Comparison of ENCODE assay signal across 8 mouse cellular contexts in the genomic region with DNA sequence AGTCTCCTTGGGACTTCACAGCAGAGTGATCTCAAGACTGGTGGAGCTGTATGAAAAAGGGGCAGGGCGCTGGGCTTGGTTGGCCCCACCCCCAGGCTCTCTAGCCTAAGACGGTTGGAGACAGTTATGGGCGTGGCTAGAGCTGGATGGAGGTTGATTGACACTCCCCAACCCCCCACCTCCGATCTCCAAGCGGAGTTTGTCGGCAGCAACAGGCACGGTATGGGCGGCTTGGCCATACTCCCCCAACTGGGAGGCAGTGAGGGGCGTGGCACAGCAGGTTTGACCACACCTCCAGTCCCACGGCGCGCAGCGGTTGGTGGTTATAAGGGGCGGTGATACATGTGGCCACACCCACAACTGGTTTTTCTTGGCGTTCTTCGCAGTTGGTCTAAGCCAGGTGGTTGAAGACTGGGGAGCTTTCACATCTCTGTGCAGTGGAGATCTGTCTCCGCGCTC.
DNase-seq lines count a peak whose midpoint lies in the region.

No protein-coding gene starts in this region.

- H3K4me3 ChIP-seq in forebrain, embryonic 10.5 days = peak overlapping the region; percentile 41

- H3K27ac ChIP-seq in forebrain, embryonic 10.5 days = no peak overlapping the region; the same call in 1 of the 2 replicates

- WGBS in forebrain, embryonic 10.5 days = 8% methylated on average over 18 of the region's 18 CpGs

- peaks cover 38% of the 10 kb centered on the region for H3K27me3 ChIP-seq in forebrain, embryonic 10.5 days (ENCODE audit: poor library complexity, severe bottlenecking)

- peak; percentile 81 for DNase-seq in CD4-positive helper T cell, adult 2 months (ENCODE audit: low read depth, low spot score)
- DNase-seq in ZHBTc4 (ENCODE audit: low read depth, low spot score) = peak; percentile 99
- DNase-seq in forebrain, embryonic 10.5 days (ENCODE audit: extremely low spot score, low spot score) = peak; percentile 88
- peak; percentile 75 for DNase-seq in heart, postnatal 4 days
- DNase-seq in layer of hippocampus, adult 9-11 months = peak; percentile 48
- DNase-seq in lung, postnatal 4 days = peak; percentile 80 to 83
- peak; percentile 89 to 92 for DNase-seq in right cerebral cortex, postnatal 10 days (ENCODE audit: low spot score in 2 of 2)
- DNase-seq in urinary bladder, postnatal 4 days (ENCODE audit: low spot score in 2 of 2) = peak; percentile 85 to 92

- H3K9me3 ChIP-seq in forebrain, embryonic 10.5 days = peaks cover 4% of the 10 kb centered on the region; the same call in 1 of the 2 replicates

- H3K4me1 ChIP-seq in forebrain, embryonic 10.5 days = peaks cover 20% of the 10 kb centered on the region

- no peaks in the 10 kb centered on the region for H3K36me3 ChIP-seq in forebrain, embryonic 10.5 days (replicated peaks)

Comparison
In these comparisons a context has a peak if more than half of its experiments do, and no peak if none do; other contexts are left out.
1. DNase-seq: peak in every context shown above with its lines; median percentile 99 in ZHBTc4; 90 in right cerebral cortex, postnatal 10 days; 88 in urinary bladder, postnatal 4 days; 88 in forebrain, embryonic 10.5 days; 82 in lung, postnatal 4 days; 81 in CD4-positive helper T cell, adult 2 months; 75 in heart, postnatal 4 days; 48 in layer of hippocampus, adult 9-11 months.